Mouse (Mus musculus): ENCODE data around the gene Mapk6. TPM values are rescaled to one million over a fixed set of nuclear protein-coding genes. Genes with fewer than 3 reads are reported as not detected.

Mapk6 gene
- polyA plus RNA-seq, 1 experiment from 2014 or later = 67.3 TPM

DNA sequence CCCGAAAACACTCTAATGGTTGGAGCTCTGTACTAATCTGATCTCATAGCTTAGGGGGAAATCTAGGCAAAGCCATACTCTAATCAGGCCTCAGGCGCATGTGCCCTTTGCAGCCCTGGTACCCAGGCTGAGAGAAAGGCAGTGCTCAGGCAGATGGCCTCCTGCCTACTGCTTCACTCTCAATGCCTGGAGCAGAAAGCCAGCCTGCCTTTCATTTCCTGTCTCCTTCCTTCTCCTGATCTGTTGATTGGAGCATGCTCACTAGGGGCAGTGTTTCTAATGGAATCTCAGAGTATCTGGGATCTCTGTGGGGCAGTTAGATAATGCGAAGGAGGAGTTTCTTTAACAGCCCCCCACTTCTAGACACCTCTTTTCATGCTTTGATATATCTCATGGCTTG is 90.4 kb downstream of the Mapk6 start:
- H3K4me2 ChIP-seq = no peak overlapping the region
- no peaks in the 10 kb centered on the region for H3K4me1 ChIP-seq (ENCODE audit: insufficient read depth)
- H3K9me3 ChIP-seq (ENCODE audit: low read depth, low read length) = no peaks in the 10 kb centered on the region
- H3K27ac ChIP-seq (ENCODE audit: low read depth) = no peak overlapping the region
- ATAC-seq (ENCODE audit: insufficient read depth) = no peak
- H3K36me3 ChIP-seq (ENCODE audit: insufficient read depth) = no peaks in the 10 kb centered on the region
- no peak overlapping the region for H3K4me3 ChIP-seq (ENCODE audit: low read depth, low read length)
- 65% methylated on average over 3 of the region's 3 CpGs for WGBS
- DNase-seq = peak; percentile 20
- H3K9ac ChIP-seq = no peak overlapping the region
- H3K27me3 ChIP-seq (ENCODE audit: insufficient read depth, low read length) = no peaks in the 10 kb centered on the region
- TF ChIP-seq CTCF (IDR thresholded peaks at IDR 0.05; ENCODE audit: low read depth) = peak; percentile 17; the same call in 1 of the 2 replicates

Other genes with a start within 250 kb of the Mapk6 start
- gene Myo5c, start 178.0 kb downstream of the Mapk6 start, polyA plus RNA-seq (2014; fragmentation: Nextera tagmentation; extraction: Ambion mirVana) = 28.9 and 29.9 TPM in 2 replicates
- 17.9 and 18.2 TPM in 2 replicates for gene Gnb5, start 103.7 kb downstream of the Mapk6 start, polyA plus RNA-seq (2014; fragmentation: Nextera tagmentation; extraction: Ambion mirVana)
- gene Bcl2l10, start 62.2 kb downstream of the Mapk6 start, polyA plus RNA-seq (2014; fragmentation: Nextera tagmentation; extraction: Ambion mirVana) = not detected in 2 replicates
- gene Leo1, start 31.5 kb upstream of the Mapk6 start, polyA plus RNA-seq (2014; fragmentation: Nextera tagmentation; extraction: Ambion mirVana) = 39.5 and 39.7 TPM in 2 replicates
- 131 TPM in 2 replicates for gene Tmod3, start 149.7 kb upstream of the Mapk6 start, polyA plus RNA-seq (2014; fragmentation: Nextera tagmentation; extraction: Ambion mirVana)
- 8.0 and 9.5 TPM in 2 replicates for gene Tmod2, start 201.3 kb upstream of the Mapk6 start, polyA plus RNA-seq (2014; fragmentation: Nextera tagmentation; extraction: Ambion mirVana)
- 29.8 and 30.0 TPM in 2 replicates for gene Lysmd2, start 215.7 kb upstream of the Mapk6 start, polyA plus RNA-seq (2014; fragmentation: Nextera tagmentation; extraction: Ambion mirVana)